Mouse (Mus musculus) heart, adult 2 months (tissue): ENCODE data around the gene Cd274.

ENCODE experiments used
- CTCF ChIP-seq: fragments of 200-600 bp; IDR thresholded peaks from 2 replicates; pipeline ENCODE4 v1.8.1; 2022; ENCODE audit warnings: antibody characterized with exemption, mild to moderate bottlenecking, moderate library complexity
- EP300 ChIP-seq: fragments of 200-500 bp; IDR thresholded peaks from 2 replicates; pipeline ENCODE4 v1.6.1; 2011; ENCODE audit warnings: low read depth, low read length, control low read depth; ENCODE audit not compliant: insufficient read depth
- POLR2A ChIP-seq: fragments of 200-500 bp; IDR thresholded peaks from 2 replicates; pipeline ENCODE4 v1.6.1; 2011; ENCODE audit warnings: mild to moderate bottlenecking, low read depth, low read length, control low read depth; ENCODE audit not compliant: insufficient read depth

GRCm38 (mm10) chr19:29384412-29384811 lies 17.2 kb downstream of the Cd274 start:
- TF ChIP-seq CTCF (no peak), EP300 (no peak), POLR2A (no peak)
